Mouse (Mus musculus) brain, embryonic 14.5 days (tissue): ENCODE measurements around the gene Ccl26.

Experiments
- CTCF ChIP-seq: fragments of 200-500 bp; IDR thresholded peaks from 2 replicates; pipeline ENCODE4 v1.5.1; 2012; ENCODE audit warnings: inconsistent platforms, mild to moderate bottlenecking, moderate library complexity, borderline replicate concordance; ENCODE audit not compliant: insufficient read depth, insufficient read length; ENCODE audit errors: extremely low read depth
- POLR2A ChIP-seq: fragments of 200-500 bp; IDR thresholded peaks from 2 replicates; pipeline ENCODE4 v1.6.1; 2012; ENCODE audit warnings: mild to moderate bottlenecking, inconsistent platforms, borderline replicate concordance; ENCODE audit not compliant: poor library complexity, insufficient read depth, insufficient read length, severe bottlenecking; ENCODE audit errors: extremely low read depth

- TF ChIP-seq POLR2A (no peak), CTCF (no peak)
Observed at GRCm38 (mm10) chr5:135607581-135607980, 44.2 kb upstream of the Ccl26 start.
